Mouse (Mus musculus): ENCODE measurements around the gene Kctd5. TPM values are rescaled to one million over a fixed set of nuclear protein-coding genes. Genes with fewer than 3 reads are reported as not detected.

Gene Kctd5
- 64.0 TPM for polyA plus RNA-seq (2014; fragmentation: Illumina TruSeq; extraction: RNeasy Lipid Tissue Mini Kit (QIAGEN cat#74804))

GRCm38 (mm10) chr17:24072919-24073696 is at the start of gene Kctd5:
Kctd5 (minus strand) TSS chr17:24073485.

GRCm38 (mm10) chr17:24037844-24038243 is 35.4 kb downstream of the Kctd5 start, which contains the start of gene Prss27:
Prss27 (plus strand) TSS chr17:24038144.

GRCm38 (mm10) chr17:23997901-23998300 is 75.4 kb downstream of the Kctd5 start, which contains the start of gene Prss22:
Prss22 (minus strand) TSS chr17:23998100.

Other genes starting within 250 kb of the Kctd5 start
- 18.7 TPM for gene Elob, start 244.3 kb downstream of the Kctd5 start, polyA plus RNA-seq (2014; fragmentation: Illumina TruSeq; extraction: RNeasy Lipid Tissue Mini Kit (QIAGEN cat#74804))
- gene Prss33, start 237.4 kb downstream of the Kctd5 start, polyA plus RNA-seq (2014; fragmentation: Illumina TruSeq; extraction: RNeasy Lipid Tissue Mini Kit (QIAGEN cat#74804)), result not detected
- not detected for gene Prss32, start 229.6 kb downstream of the Kctd5 start, polyA plus RNA-seq (2014; fragmentation: Illumina TruSeq; extraction: RNeasy Lipid Tissue Mini Kit (QIAGEN cat#74804))
- not detected for gene Prss41, start 229.3 kb downstream of the Kctd5 start, polyA plus RNA-seq (2014; fragmentation: Illumina TruSeq; extraction: RNeasy Lipid Tissue Mini Kit (QIAGEN cat#74804))
- not detected for gene Prss21, start 205.4 kb downstream of the Kctd5 start, polyA plus RNA-seq (2014; fragmentation: Illumina TruSeq; extraction: RNeasy Lipid Tissue Mini Kit (QIAGEN cat#74804))
- gene Dcpp1, start 192.6 kb downstream of the Kctd5 start, polyA plus RNA-seq (2014; fragmentation: Illumina TruSeq; extraction: RNeasy Lipid Tissue Mini Kit (QIAGEN cat#74804)), result 1.3 TPM
- not detected for gene Dcpp2, start 192.6 kb downstream of the Kctd5 start, polyA plus RNA-seq (2014; fragmentation: Illumina TruSeq; extraction: RNeasy Lipid Tissue Mini Kit (QIAGEN cat#74804))
- 4.1 TPM for gene Dcpp3, start 156.0 kb downstream of the Kctd5 start, polyA plus RNA-seq (2014; fragmentation: Illumina TruSeq; extraction: RNeasy Lipid Tissue Mini Kit (QIAGEN cat#74804))
- gene Sbp, start 131.8 kb downstream of the Kctd5 start, polyA plus RNA-seq (2014; fragmentation: Illumina TruSeq; extraction: RNeasy Lipid Tissue Mini Kit (QIAGEN cat#74804)), result not detected
- not detected for gene Sbpl, start 118.2 kb downstream of the Kctd5 start, polyA plus RNA-seq (2014; fragmentation: Illumina TruSeq; extraction: RNeasy Lipid Tissue Mini Kit (QIAGEN cat#74804))
- gene Prss30, start 92.9 kb downstream of the Kctd5 start, polyA plus RNA-seq (2014; fragmentation: Illumina TruSeq; extraction: RNeasy Lipid Tissue Mini Kit (QIAGEN cat#74804)), result 0.43 TPM
- not detected for gene Prss22, start 75.4 kb downstream of the Kctd5 start, polyA plus RNA-seq (2014; fragmentation: Illumina TruSeq; extraction: RNeasy Lipid Tissue Mini Kit (QIAGEN cat#74804))
- not detected for gene Prss27, start 35.3 kb downstream of the Kctd5 start, polyA plus RNA-seq (2014; fragmentation: Illumina TruSeq; extraction: RNeasy Lipid Tissue Mini Kit (QIAGEN cat#74804))
- gene Pdpk1, start 77.4 kb upstream of the Kctd5 start, polyA plus RNA-seq (2014; fragmentation: Illumina TruSeq; extraction: RNeasy Lipid Tissue Mini Kit (QIAGEN cat#74804)), result 52.1 TPM
- not detected for gene Amdhd2, start 90.3 kb upstream of the Kctd5 start, polyA plus RNA-seq (2014; fragmentation: Illumina TruSeq; extraction: RNeasy Lipid Tissue Mini Kit (QIAGEN cat#74804))
- gene Atp6v0c, start 96.2 kb upstream of the Kctd5 start, polyA plus RNA-seq (2014; fragmentation: Illumina TruSeq; extraction: RNeasy Lipid Tissue Mini Kit (QIAGEN cat#74804)), result 42.9 TPM
- gene Tbc1d24, start 132.1 kb upstream of the Kctd5 start, polyA plus RNA-seq (2014; fragmentation: Illumina TruSeq; extraction: RNeasy Lipid Tissue Mini Kit (QIAGEN cat#74804)), result 18.2 TPM
- 0.48 TPM for gene Ntn3, start 136.0 kb upstream of the Kctd5 start, polyA plus RNA-seq (2014; fragmentation: Illumina TruSeq; extraction: RNeasy Lipid Tissue Mini Kit (QIAGEN cat#74804))
- gene Tedc2, start 147.4 kb upstream of the Kctd5 start, polyA plus RNA-seq (2014; fragmentation: Illumina TruSeq; extraction: RNeasy Lipid Tissue Mini Kit (QIAGEN cat#74804)), result 4.7 TPM
- 5.2 TPM for gene Ccnf, start 178.0 kb upstream of the Kctd5 start, polyA plus RNA-seq (2014; fragmentation: Illumina TruSeq; extraction: RNeasy Lipid Tissue Mini Kit (QIAGEN cat#74804))